Mouse (Mus musculus) limb, embryonic 10.5 days (tissue): ENCODE results near the gene Ackr3. TPM values are rescaled to one million over a fixed set of nuclear protein-coding genes. Genes with fewer than 3 reads are reported as not detected.

ENCODE experiments used
- DNase-seq: peaks from one replicate; pipeline ENCODE4 v3.0.0-alpha.2; 2017; ENCODE audit warnings: low spot score
- H3K27ac ChIP-seq: fragments of 300-500 bp; sonication (generic); 2 replicates; pipeline ENCODE4 v1.5.1; 2016; ENCODE audit warnings: mild to moderate bottlenecking
- H3K27me3 ChIP-seq: fragments of 300-500 bp; sonication (generic); 2 replicates; pipeline ENCODE4 v1.6.1; 2016; ENCODE audit warnings: low read depth, mild to moderate bottlenecking; ENCODE audit not compliant: poor library complexity, severe bottlenecking
- H3K36me3 ChIP-seq: fragments of 300-500 bp; sonication (generic); 2 replicates; pipeline ENCODE4 v1.6.1; 2016; ENCODE audit warnings: mild to moderate bottlenecking, moderate library complexity
- H3K4me1 ChIP-seq: fragments of 300-500 bp; sonication (generic); 2 replicates; pipeline ENCODE4 v1.6.1; 2016
- H3K4me3 ChIP-seq: fragments of 300-500 bp; sonication (generic); 2 replicates; pipeline ENCODE4 v1.5.1; 2016; ENCODE audit warnings: mild to moderate bottlenecking, moderate library complexity
- H3K9me3 ChIP-seq: fragments of 300-500 bp; sonication (generic); replicated peaks from 2 replicates; pipeline ENCODE4 v1.6.1; 2016; ENCODE audit warnings: mild to moderate bottlenecking
- WGBS: fragments of 180-500 bp; shearing (Covaris S2); methylation state at CpG from one replicate; pipeline ENCODE4 v1.1.7; 2016; 5-methylcytosine and 5-hydroxymethylcytosine counted together
- polyA plus RNA-seq: library from polyadenylated mRNA; unstranded; fragments of >200 nt; fragmentation: Nextera tagmentation; extraction: Ambion mirVana; gene quantifications from 2 replicates; pipeline ENCODE4 v1.2.1, GENCODE M21; 2016

The Ackr3 gene
- polyA plus RNA-seq, 1 experiment from 2014 or later, result 16.5 TPM

DNA sequence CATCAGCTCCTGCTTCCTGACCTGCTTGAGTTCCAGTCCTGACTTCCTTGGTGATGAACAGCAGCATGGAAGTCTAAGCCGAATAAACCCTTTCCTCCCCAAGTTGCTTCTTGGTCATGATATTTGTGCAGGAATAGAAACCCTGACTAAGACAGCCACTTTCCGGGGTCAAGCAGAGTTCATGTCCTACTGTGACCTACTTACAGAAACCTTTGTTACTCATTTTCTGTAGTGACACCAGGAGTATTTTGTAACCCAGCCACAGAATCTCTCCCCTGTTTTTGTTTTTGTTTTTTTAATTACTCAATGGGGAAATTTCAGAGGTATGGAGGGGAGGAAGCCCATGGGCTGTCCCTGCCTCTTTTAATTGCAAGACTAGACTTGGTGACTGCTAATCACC lies 32.9 kb downstream of the Ackr3 start:
- H3K36me3 ChIP-seq, result no peaks in the 10 kb centered on the region
- peaks cover 41% of the 10 kb centered on the region for H3K4me1 ChIP-seq
- H3K4me3 ChIP-seq, result no peak overlapping the region
- 86% methylated on average over 2 of the region's 2 CpGs for WGBS
- no peak overlapping the region for H3K27ac ChIP-seq
- H3K27me3 ChIP-seq, result peaks cover 7% of the 10 kb centered on the region
- no peak for DNase-seq
- H3K9me3 ChIP-seq, result no peaks in the 10 kb centered on the region

DNA sequence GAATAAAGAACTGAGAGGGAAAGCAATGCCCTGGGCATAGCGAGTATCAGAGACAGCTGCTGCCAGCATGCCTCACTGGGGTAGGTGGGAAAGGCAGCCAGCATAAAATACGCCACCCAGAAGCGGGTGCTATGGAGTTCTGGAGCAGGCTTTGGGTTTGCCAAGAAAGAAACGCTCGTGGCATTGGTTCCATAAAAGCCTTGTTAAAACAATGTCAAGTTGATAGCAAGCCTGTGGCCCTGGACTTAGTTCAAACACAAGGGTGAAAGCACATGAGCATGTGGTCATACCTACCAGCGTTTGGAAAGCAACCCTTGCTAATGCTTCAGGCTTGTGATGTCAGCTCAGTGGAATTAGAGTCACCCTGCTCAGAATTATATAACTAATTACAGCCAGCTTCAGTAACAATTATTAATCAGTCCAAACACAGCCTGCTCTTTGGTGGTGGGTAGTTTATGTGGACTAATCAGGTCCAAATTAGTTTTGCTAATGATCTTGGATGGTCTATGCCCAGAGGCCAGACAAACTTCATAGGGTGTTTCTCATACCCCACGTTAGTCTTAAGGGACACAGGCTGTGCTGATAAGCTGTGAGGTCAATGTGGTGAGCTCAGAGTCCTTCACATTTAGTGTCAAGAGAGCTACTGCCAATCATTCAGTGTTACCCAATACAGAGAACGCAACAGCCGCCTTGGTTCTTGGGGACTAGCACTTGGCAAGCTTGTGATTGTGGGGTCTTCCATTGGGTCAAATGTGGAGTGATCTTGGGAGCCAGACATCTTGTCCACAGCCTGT lies 34.5 kb downstream of the Ackr3 start:
- Histone ChIP-seq H3K9me3 (no peaks in the 10 kb centered on the region), H3K27ac (no peak overlapping the region), H3K36me3 (no peaks in the 10 kb centered on the region), H3K27me3 (peaks cover 7% of the 10 kb centered on the region), H3K4me1 (peaks cover 25% of the 10 kb centered on the region), H3K4me3 (no peak overlapping the region)
- DNase-seq, result no peak
- WGBS, result 82% methylated on average over 9 of the region's 9 CpGs

DNA sequence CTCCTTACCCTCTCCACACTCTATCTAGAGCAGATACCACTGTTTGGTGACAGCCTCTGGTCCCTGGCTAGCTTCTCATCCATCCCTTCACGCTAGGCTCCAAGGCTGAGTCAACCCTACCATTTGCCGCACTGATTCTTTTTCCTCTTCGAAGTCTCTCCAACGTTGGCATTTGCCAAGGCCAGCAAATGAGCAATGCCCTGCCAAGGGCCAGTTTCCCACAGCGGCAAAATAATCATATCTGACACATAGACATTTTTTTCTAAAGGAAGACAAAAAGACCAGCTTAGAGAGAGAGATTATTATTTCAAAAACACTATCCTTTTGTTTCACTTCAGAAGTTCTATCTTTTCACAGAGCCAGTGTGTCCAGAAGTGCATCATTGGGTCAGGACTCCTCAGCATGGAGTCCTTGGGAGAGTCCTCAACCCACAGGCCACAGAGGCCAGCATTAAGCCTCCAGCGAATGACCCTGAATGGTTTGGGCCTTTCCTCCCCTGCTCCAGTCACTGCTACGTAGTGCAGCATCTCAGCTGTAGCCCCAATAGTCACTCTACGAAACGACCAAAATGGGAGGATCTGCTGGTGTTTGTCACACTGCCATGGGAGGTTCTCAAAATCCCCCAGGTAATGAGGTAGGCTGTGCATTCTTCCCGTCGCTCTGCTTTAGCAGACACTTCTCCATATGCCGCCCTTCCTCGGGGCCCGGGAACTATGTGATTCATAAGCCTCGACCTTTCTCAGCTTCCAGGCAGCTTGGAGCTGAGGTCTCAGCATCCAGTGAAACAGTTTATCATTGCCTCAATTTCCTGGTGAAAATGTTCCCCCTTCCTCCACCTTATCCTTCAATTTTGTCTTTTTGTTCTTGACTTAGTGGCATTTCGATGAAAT lies 35.8 kb downstream of the Ackr3 start:
- H3K4me3 ChIP-seq, result no peak overlapping the region
- WGBS, result 87% methylated on average over 16 of the region's 16 CpGs
- no peaks in the 10 kb centered on the region for H3K9me3 ChIP-seq
- H3K27me3 ChIP-seq, result peaks cover 7% of the 10 kb centered on the region
- no peak for DNase-seq
- no peak overlapping the region for H3K27ac ChIP-seq
- H3K4me1 ChIP-seq, result peaks cover 13% of the 10 kb centered on the region
- no peaks in the 10 kb centered on the region for H3K36me3 ChIP-seq

DNA sequence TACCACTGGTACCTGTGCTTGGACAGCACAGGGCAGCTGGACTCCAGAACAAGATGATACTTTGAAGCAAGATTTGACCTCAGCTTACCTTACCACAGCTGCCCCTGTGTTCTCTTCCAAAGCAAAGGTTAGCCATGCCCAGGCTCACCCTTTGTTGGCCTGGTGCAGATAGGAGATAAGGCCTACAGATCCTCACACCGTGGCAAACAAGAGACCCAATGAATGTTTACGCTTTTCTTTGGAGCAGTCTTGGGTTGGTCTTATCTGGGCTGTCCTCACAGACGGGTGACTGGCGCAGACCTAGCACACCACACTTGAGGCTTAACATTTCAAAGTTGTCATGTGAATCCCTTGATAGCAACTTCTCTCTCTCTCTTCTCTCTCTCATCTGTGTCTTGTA lies 36.5 kb downstream of the Ackr3 start:
- Histone ChIP-seq H3K4me3 (no peak overlapping the region), H3K9me3 (no peaks in the 10 kb centered on the region), H3K27me3 (peaks cover 7% of the 10 kb centered on the region), H3K4me1 (peaks cover 6% of the 10 kb centered on the region), H3K27ac (no peak overlapping the region), H3K36me3 (no peaks in the 10 kb centered on the region)
- no peak for DNase-seq
- WGBS, result 76% methylated on average over 4 of the region's 4 CpGs

DNA sequence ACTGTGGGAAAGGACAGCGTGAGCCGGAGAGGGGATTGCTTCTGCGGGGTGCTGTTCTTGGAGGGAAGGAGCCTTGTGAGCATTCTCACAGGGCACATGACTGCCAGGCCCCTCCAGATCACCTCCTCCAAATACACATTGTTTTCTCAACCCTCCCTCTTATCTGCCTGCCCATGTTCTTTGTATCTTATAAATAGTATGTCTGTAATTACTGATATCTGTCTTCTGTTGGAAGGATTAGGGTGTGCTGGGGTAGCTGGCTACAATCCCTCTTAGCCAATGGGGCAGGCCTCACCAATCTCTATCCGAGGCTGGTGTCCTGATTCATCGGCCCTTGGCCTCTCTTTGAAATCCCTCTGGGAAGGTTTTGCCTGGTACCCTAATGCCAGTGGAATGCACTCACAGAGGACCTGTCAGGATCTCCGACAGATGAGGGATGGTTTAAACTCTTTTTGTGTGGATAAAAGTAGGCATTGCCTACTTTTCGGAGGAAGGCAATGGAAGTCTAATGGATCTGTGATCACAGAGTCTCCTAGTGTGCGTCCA lies 38.7 kb downstream of the Ackr3 start:
- H3K4me3 ChIP-seq, result no peak overlapping the region
- H3K27ac ChIP-seq, result no peak overlapping the region
- H3K4me1 ChIP-seq, result peaks cover 6% of the 10 kb centered on the region; the same call in 1 of the 2 replicates
- DNase-seq, result no peak
- H3K27me3 ChIP-seq, result peaks cover 7% of the 10 kb centered on the region
- H3K36me3 ChIP-seq, result no peaks in the 10 kb centered on the region
- H3K9me3 ChIP-seq, result no peaks in the 10 kb centered on the region
- 81% methylated on average over 8 of the region's 8 CpGs for WGBS

DNA sequence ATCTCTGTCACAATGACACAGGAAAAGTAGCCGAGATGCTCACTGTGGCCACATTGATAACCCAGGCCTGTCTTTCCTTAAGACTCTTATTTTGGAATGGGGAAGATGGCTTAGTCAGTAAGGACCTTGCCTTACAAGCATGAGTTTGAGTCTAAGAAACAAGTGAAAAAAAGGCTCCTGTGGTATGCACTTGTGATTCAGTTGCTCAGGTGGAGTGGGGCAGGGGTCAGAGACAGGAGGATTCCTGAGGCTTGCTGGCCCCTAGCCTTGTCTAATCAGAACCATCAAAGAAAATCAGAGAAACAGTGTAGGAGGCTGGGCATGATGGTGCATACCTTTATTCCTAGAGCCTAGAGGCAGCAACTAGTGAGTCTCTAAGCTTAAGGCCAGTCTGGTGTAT lies 40.8 kb downstream of the Ackr3 start:
- no peak overlapping the region for H3K4me3 ChIP-seq
- H3K36me3 ChIP-seq, result no peaks in the 10 kb centered on the region
- H3K4me1 ChIP-seq, result peaks cover 16% of the 10 kb centered on the region
- H3K27me3 ChIP-seq, result peaks cover 7% of the 10 kb centered on the region
- H3K9me3 ChIP-seq, result no peaks in the 10 kb centered on the region
- no peak overlapping the region for H3K27ac ChIP-seq
- 88% methylated on average over 1 of the region's 1 CpGs for WGBS
- no peak for DNase-seq

DNA sequence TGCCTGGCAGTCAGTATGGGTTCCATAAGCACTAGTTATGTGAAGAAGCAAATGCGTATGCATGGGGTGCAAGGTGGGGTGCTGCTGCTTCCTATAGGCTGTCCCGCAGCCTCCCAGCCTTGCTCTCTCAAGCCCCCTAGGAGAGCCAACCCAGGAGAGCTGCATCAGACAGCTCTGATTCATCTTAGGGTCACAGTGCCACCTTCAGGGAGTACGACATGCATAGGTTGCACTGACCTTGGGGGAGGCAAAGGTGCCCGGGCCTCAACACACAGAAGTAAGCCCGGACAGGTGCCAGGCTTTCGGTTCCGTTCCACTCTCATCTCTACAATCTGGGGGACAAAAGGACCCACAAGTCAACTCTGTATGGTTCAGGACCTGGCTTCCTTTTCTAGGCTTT lies 41.8 kb downstream of the Ackr3 start:
- 85% methylated on average over 7 of the region's 7 CpGs for WGBS

DNA sequence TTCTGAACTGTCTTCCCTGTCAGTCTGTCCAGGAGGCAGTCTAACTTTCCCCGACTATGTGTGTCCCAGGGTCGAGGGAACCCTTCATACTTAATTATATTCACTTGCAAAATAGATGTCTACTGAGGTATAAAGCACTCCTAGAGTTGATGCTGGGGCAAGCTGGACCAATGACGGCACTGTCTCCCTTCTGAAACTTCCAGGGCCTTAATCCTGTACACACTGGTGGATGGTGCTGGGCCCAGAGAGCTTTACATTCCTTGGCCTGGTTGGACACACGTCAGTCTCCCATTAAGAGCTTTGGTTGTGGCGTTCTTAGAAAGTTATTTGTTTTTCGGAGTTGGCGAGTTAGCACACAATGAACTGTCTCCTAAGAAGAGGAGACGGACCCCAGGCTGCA lies 42.3 kb downstream of the Ackr3 start:
- WGBS, result 68% methylated on average over 8 of the region's 8 CpGs
- Histone ChIP-seq H3K4me1 (peaks cover 31% of the 10 kb centered on the region), H3K27me3 (peaks cover 3% of the 10 kb centered on the region; the same call in 1 of the 2 replicates), H3K4me3 (no peak overlapping the region), H3K9me3 (no peaks in the 10 kb centered on the region), H3K36me3 (no peaks in the 10 kb centered on the region), H3K27ac (peak overlapping the region; percentile 51; the same call in 1 of the 2 replicates)
- DNase-seq, result no peak

More for the DNA sequence above, 41.8 kb downstream of the Ackr3 start:
- Histone ChIP-seq H3K27ac (no peak overlapping the region), H3K36me3 (no peaks in the 10 kb centered on the region), H3K27me3 (peaks cover 7% of the 10 kb centered on the region; the same call in 1 of the 2 replicates), H3K4me3 (no peak overlapping the region), H3K4me1 (peaks cover 26% of the 10 kb centered on the region), H3K9me3 (no peaks in the 10 kb centered on the region)
- DNase-seq, result no peak

DNA sequence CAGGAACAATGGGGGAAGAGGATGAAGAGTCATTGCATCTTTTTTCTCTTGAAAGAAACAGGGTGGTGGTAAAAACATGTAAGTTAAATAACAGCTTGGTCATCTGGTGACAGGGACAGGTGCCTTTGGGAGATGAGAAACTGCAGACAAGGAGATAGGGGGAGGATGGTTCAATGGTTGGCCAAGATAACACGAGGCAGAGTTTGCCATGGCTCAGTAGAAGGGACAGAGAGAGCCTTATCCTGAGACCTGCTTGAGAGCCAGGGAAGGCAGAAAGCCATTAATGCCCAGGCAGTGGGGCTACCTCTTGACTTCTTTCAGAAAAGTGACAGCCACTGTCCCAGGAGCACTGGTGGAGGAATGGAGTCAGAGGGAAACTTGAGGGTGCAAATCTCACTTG lies 43.0 kb downstream of the Ackr3 start:
- Histone ChIP-seq H3K9me3 (no peaks in the 10 kb centered on the region), H3K4me3 (no peak overlapping the region), H3K27ac (no peak overlapping the region), H3K27me3 (no peaks in the 10 kb centered on the region), H3K4me1 (peaks cover 38% of the 10 kb centered on the region), H3K36me3 (no peaks in the 10 kb centered on the region)
- DNase-seq, result no peak
- 66% methylated on average over 1 of the region's 1 CpGs for WGBS

DNA sequence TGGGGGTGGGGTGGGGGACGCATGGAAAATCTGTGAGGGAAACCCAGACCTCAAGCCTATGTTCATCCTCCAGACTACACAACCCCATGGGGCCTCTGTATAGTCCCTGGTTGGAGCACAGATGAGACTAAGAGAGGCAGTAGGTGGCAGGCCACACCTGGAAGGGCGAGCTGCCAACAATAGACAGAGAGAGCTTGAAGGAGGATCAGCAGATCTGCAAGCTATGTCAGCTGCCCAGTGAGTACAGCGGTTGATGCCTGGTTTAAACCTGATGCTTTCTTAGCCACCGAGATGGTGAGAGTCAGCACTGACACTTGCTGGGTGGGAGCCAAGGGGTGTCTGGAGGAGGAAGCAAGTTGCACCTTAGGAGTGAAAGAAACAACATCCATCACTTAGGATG lies 43.5 kb downstream of the Ackr3 start:
- no peak overlapping the region for H3K4me3 ChIP-seq
- no peaks in the 10 kb centered on the region for H3K9me3 ChIP-seq
- peaks cover 43% of the 10 kb centered on the region for H3K4me1 ChIP-seq
- H3K36me3 ChIP-seq, result no peaks in the 10 kb centered on the region
- no peak for DNase-seq
- WGBS, result 77% methylated on average over 4 of the region's 4 CpGs
- peak overlapping the region; percentile 43 for H3K27ac ChIP-seq
- H3K27me3 ChIP-seq, result no peaks in the 10 kb centered on the region

DNA sequence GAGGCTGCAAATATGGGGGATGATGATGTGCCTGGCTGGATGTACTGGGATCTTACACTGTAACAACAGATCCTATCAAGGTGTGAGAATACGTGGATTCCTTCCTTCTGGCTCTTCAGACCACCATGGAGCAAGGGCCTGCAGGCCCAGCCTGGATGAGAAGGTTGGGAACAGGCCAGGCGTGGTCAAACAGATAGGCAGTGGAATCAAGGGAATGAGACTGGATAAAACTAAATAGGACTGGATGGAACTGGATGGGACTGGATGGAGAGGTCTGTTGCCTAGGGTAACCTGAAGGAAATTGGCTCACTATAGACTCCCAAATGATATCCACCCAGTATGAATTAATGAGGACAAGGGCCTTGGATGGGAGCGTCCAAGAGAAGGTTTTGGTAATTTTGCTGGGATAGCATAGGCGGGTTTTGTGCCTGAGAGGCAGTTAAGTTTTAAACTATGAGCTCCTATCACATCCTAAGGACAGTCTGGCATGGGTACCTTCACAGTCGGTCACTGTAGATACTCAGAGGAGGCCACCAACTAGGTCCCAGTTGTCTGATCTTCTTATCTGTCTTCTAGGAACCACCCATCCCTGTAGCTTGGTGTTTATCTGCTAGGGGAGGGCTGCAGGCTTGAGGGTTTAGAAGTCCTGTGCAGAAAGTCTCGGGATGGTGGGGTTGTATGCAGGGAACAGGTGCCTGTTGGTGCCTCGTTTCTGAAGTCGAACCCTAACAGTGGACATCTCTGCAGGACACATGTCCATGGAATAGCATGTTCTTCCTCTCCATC lies 44.2 kb downstream of the Ackr3 start:
- H3K27ac ChIP-seq, result no peak overlapping the region
- no peak overlapping the region for H3K4me3 ChIP-seq
- H3K27me3 ChIP-seq, result peaks cover 2% of the 10 kb centered on the region; the same call in 1 of the 2 replicates
- H3K9me3 ChIP-seq, result no peaks in the 10 kb centered on the region
- no peak for DNase-seq
- no peaks in the 10 kb centered on the region for H3K36me3 ChIP-seq
- H3K4me1 ChIP-seq, result peaks cover 50% of the 10 kb centered on the region
- 90% methylated on average over 8 of the region's 8 CpGs for WGBS

DNA sequence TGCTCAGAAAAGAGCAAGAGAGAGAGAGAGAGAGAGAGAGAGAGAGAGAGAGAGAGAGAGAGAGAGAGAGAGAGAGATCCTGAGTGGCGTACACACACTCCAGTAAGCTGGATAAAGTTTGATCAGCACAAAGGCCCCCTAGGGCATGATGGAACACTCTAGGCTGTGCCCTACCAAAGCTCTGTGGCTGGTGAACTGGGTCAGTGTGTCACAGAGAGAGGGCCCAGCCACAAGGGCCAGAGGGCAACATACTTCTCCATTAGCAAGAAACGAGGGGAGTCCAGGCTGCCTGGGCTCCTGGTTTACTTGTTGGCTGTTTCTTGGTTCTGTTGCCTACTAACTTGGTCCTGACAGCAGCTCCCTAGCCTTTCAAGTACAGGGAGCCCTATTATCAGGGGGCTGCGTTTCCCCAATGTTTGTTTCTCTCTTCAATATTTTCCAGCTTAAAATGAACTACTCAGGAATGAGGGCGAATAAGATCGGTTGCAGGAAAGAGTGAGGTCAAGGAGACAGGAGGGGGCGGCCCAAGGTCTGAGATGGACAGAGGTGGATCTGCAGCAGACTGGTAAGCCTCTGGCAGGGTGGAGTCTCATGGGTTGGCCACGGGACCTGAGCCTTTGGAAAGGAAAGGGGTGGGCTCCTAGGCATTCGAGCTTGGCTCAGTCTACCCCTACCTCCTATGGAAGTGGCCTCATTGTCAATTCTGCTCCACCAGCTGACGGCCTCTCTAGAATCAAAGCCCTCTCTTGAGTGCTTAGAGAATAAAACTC lies 45.4 kb downstream of the Ackr3 start:
- Histone ChIP-seq H3K27me3 (peaks cover 4% of the 10 kb centered on the region; the same call in 1 of the 2 replicates), H3K27ac (peak overlapping the region; percentile 53), H3K9me3 (no peaks in the 10 kb centered on the region), H3K36me3 (no peaks in the 10 kb centered on the region), H3K4me3 (no peak overlapping the region), H3K4me1 (peaks cover 60% of the 10 kb centered on the region)
- 79% methylated on average over 9 of the region's 9 CpGs for WGBS
- DNase-seq, result no peak
